Mouse (Mus musculus): Measurements from ENCODE around the gene Hspb11.

Gene Hspb11

DNA sequence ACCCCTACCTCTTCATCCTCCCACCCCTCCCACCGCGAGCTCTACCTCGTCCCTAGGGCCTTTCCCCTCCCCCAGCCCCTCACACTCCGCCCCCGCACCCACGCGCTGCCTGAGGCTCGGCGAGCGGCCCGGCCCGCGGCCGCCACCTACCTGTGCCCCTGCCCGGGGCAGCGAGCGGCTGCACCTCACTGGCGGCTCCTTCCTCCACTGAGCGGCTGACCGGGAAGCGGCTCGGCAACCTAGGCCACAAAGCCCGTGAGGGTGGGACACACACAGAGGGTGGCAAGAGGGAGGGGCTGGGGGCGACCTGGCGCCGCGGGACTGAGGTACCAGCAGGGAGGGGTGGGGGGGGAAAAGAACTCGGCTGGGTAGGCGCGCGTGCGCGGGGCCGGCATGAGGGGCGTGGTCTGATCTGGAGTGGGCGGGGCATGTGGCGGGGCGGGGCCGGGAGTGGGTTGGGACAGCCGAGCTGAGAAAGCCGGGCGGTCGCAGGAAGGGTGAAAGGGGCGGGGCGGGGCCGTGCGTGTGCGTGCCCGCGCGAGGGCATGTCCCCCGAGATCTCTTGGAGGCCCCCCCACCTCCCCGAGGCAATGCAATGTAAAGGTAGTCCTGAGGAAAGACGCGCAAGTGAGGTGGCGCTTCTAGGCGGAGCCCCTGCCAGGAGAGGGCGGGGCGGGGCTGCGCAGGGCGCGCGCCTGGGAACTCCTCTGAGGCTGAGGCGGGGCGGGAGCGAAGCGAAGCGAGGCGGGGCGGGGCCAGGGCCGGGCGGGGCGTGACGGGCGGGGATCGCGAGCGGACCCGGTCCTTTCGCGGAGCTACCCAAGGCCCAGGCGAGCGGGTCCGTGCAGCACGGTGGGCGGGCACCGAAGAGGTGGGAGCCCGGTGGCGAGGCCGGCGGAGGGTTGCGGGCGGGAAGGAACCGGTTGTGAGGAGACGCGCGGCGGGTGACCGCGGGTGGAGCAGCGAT lies at the start of gene Hspb11, which contains the start of gene Lrrc42:
Gene Hspb11, plus strand, starts transcription at position 469 of the 967 bp plus-strand sequence.
Gene Lrrc42, minus strand, starts transcription at position 408 of the 967 bp plus-strand sequence.
- peak; percentile 88 for DNase-seq (ENCODE audit: low spot score)

DNA sequence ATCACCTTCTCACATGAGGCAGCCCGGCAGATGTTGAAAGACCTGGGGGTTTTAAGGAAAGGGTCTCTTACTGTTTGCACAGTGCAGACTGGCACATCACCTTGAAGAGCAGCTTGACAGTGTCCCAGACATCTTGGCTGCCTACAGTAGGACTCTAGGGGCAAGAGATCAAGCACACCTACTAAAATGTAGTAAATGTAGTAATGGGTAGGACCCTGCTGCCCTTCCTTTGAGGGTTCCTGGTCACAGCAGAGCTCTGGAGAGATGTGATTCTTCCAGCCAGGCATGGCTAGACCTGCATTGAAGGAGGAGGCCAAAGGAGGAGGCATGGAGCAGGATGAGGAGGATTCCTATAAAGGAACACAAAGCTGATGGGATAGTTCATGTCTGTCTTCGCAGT lies 46.4 kb upstream of the Hspb11 start:
- DNase-seq (ENCODE audit: low spot score) = no peak

DNA sequence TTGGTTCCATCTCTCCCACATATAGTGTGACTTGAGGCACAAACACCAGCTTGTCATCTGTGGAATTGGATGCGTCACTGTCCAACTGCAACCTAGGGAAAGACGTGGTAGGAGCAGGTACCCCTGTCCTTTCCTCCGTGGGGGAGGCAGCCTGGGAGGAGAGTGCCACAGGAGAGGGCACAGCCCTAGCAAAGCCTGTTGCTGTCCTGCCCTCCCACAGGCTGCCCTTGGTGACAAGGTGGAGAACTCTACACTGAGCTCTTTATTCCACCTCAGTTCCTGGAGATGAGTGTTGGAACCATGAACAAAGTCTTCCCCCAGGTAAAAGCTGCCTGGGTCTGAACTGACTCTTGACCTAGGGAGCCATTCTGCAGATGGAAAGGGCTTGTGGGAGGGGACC lies 44.5 kb upstream of the Hspb11 start, which contains the start of gene Ldlrad1:
Gene Ldlrad1, plus strand, starts transcription at position 301 of the 400 bp plus-strand sequence.
- no peak for DNase-seq (ENCODE audit: low spot score)

- no peak for DNase-seq (ENCODE audit: low spot score)
These were observed 42.8 kb upstream of the Hspb11 start for GRCm38 (mm10) chr4:107210483-107211097.

DNA sequence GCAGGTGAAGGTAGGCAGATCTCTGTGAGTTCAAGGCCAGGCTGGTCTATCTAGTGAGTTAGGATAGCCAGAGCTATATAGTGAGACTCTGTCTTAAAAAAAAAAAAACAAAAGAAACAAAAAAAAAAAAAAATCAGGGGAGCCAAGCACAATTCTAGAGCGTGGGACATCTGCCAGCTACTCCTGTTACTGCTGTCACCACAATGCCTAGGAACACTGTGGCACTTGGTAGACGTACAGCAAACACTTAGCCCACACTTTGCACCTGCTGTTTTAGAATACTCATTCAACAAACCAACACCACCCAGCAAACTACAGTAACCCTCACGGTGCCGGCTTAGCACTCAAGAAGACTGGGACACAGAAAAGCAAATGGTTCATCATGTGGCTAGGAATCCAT lies 41.9 kb upstream of the Hspb11 start:
- no peak for DNase-seq (ENCODE audit: low spot score)

DNA sequence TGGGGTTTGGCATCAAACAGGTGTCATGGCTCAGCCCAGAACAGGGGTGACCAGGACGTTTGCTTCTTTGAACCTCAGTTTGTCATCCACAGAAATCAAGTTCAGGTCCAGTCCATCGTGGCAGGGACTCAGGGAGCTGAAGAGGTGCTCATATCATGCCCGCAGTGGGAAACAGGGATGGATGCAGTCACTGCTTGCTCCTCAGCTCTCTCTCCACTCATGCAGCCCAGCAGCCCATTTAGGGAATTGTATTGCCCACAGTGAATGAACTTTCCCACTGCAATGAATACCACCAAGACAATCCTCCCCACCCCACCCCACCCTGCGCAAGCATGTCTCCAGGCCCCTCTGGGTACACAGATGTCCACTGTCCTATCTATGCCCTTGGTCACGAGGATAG lies 41.5 kb upstream of the Hspb11 start:
- DNase-seq (ENCODE audit: low spot score) = no peak

DNA sequence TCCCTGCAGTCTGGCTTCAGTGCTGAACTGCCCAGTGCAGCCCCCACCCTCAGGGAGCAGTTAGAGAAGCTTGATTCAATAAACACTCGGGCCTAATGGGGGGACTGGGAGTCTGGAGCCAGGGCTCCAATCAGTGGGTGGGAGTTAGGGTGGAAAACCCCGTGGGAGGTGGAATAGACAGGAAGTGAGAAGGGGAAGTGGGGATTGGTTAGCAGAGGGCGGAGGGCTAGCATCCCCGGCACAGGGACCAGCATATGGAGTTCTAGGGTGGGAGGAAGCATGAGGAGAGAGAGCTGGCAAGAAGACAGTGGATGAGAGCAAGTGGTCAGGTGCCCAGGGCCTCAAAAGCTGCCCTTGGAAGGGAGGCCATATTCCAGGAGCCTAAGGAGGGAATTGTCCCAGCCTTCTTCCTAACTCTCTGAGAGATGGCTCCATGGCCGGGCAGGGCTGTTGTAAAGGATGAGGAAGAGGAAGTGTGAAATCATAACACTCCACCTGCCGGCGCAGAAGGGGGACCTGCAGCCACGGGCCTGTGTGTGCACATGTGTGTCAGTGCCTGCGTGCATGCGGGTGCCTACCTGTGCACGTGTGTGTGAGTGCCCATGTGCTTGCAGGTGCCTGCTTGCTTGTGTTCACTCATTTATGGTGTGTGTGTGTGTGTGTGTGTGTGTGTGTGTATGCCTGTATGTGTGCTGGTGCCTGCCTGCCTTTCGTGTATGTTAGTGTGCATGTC lies 39.9 kb upstream of the Hspb11 start:
- no peak for DNase-seq (ENCODE audit: low spot score)

DNA sequence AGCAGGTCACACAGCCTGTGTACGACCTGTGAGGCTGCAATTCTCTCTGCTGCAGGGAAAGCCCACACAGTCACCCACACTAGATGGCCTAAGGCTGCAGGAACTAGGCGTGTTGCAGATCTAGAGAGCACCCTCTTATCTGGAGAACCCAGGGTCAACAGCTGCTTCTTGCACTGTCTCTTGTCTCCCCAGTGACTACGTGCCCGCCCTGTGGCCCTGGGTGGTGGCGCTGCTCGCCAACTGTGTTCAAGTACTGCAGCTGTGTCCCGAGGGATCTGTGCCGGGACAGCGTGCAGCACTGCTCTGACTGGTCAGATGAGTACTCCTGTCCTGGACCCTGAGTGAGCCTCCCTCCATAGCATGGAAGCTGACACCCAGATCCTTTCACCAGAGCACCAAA lies 35.8 kb upstream of the Hspb11 start:
- no peak for DNase-seq (ENCODE audit: low spot score)

- no peak for DNase-seq (ENCODE audit: low spot score)
These were observed 31.9 kb upstream of the Hspb11 start for GRCm38 (mm10) chr4:107221524-107221923.

GRCm38 (mm10) chr4:107223225-107224204 lies 29.9 kb upstream of the Hspb11 start:
- DNase-seq (ENCODE audit: low spot score) = no peak

GRCm38 (mm10) chr4:107226313-107226712 lies 27.1 kb upstream of the Hspb11 start:
- DNase-seq (ENCODE audit: low spot score) = no peak

DNA sequence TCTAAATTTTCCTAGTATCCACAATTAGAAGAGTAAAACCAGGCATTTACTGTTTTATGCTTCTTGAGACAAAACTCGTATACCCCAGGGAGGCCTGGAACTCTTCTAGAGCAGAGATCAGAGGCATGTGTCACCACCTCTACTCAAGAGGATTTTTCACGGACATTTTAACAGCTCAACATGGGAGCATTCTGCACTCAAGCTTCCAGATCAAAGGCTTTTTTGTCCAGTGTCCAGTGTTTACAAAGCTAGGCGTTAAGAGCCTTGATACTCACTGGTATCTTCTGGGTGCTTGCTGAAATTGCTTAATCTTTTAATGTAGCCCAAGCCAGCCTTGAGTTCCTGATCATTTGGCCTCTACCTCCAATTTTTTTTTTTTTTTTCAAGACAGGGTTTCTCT lies 21.2 kb upstream of the Hspb11 start:
- no peak for DNase-seq (ENCODE audit: low spot score)

GRCm38 (mm10) chr4:107238253-107238652 lies 15.1 kb upstream of the Hspb11 start:
- no peak for DNase-seq (ENCODE audit: low spot score)

DNA sequence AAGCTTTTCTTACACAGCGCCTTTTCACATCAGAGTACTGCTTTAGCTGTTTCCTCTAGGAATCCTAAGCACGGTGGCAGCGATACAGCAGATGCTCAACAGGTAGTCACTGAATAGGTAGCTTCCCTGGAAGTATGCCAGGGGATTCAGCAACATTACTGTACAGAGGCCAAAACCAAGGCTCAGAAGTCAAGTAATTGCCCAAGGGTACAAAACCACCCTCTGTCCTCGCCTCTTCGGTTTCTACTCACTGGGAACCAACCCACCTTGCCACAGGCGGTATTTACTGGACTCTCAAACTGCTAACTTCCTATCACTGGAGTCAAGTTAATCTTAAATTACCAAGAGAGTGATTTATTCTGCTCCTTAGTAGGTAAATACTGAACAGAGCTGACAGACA lies 13.2 kb upstream of the Hspb11 start:
- no peak for DNase-seq (ENCODE audit: low spot score)

DNA sequence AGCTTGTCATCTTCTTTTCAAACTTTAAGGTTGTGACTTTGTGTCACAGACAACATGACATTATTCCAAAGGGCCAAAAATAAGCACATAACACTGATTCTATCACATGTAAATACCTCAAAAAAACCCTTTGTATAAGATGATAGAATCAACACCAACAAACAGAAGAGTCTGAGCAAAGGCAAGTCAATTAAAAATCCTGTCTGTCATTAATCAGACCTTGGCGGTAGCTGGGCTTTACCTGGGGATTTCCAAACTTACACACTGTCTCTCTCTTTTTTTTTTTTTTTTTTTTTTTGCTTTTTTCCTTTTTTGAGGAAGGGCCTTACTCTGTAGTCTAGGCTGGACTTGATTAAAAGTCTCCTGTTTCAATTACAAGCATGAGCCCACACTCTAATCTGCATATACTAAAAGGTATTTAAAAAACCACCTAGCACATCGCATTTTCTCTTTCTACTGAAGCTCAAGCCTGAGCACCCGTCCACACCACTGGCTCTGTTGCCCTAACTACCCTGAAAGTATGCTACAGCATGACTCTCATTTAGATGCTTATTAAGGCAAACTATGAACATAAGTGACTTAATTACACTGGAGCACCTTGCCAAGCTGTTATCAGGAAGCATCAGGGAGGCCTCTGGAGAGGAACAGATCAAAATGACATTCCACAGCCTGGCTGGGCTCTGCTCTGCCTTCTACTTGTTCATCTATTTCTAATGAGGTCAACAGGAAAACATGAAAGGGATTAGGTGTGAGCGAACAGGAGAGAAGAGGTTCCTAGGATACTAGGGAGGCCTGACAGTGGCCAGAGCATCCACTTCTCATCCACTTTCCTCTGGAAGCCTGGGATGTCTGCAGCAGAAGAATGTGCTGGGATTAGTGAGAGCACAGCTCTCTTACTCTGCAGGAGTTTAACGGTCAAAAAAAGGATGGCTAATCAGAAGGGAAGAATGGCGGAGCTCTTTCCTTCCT lies 9.7 kb upstream of the Hspb11 start:
- no peak for DNase-seq (ENCODE audit: low spot score)

DNA sequence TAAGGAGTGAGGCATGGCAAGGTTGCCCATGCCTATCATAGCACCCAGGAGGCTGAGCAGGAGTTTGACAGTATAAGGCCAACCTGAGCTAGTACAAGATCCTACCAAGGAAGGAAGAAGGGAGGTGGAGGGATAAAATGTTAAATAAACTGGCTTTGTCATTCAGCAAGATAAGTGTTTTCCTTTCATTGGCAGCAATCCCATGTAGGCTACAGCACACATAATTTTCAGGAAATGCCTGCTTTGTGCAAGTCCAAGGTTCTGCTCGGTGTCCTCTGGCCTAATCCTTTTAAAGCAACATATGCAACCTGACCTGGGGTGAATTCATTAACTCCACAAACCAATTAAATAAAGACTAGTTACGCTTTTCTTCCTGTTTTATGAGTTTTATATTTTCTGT lies 8.0 kb upstream of the Hspb11 start:
- no peak for DNase-seq (ENCODE audit: low spot score)

DNA sequence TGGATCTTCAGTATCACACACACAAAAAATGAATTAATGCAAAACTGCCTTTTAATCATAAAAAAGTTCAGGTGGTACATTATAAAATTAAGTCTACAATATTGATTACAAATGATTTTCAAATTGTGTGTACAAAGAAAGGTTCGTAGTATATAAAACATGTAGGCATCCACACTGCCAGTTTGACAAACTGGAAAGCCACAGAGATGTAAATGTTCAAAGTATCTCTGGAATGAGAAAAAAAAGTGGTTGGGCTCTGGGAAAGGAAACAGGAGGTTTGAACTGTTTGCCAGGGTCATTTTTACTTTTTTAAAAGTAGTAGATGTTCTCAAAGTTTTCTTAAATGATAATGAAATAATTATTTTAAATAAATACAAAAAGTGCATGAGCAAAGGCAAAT lies 7.4 kb upstream of the Hspb11 start:
- DNase-seq (ENCODE audit: low spot score) = no peak

- DNase-seq (ENCODE audit: low spot score) = no peak
These were observed 6.3 kb upstream of the Hspb11 start for GRCm38 (mm10) chr4:107247110-107247509.

GRCm38 (mm10) chr4:107248061-107248460 lies 5.3 kb upstream of the Hspb11 start:
- no peak for DNase-seq (ENCODE audit: low spot score)

DNA sequence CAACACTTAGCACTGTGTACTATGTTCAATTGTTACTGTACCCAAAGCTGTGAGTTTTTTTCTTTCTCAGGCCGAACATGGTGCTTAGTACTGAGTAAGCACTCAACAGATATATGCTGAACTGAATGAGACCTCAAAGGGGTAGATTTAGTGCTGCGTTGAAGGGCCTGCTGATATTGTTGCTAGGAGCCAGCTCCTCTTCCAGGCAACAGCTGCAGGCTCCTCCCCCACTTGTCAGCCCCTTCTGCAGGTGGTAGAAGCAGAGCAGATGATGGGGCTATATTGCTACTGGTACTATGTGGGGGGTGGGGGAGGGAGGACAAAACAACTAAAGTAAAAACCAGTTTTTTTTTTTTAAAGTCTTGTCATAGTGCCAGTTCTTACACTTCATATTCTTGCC lies 3.9 kb upstream of the Hspb11 start:
- DNase-seq (ENCODE audit: low spot score) = no peak

Measured in ovary, postnatal 10 days (tissue).